Mouse (Mus musculus) ovary, postnatal 36 days (tissue): ENCODE results near the gene Tcf3.

Source experiments
- DNase-seq: peaks from one replicate; pipeline ENCODE4 v3.0.0; 2022; ENCODE audit warnings: low spot score, mixed read lengths

The Tcf3 gene

GRCm38 (mm10) chr10:80437973-80438372 is 4.5 kb upstream of the Tcf3 start:
- DNase-seq = no peak

DNA sequence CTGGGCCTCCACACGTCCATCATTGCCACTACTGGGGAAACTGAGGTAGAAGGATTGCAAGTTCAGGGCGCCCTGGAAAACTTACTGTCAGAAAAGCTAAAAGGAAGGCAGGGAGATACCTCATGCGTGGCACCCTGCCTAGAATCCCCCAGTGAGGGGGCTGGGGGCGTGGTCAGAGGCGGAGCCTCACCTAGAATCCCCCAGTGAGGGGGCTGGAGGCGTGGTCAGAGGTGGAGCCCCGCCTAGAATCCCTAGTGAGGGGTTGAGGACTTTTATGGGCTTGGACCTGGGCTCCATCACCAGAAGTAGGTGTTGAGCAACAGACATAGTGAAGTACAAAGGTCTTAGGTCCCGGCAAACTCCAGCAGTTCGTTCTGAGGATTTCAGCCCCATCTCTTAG is 2.8 kb upstream of the Tcf3 start:
- DNase-seq = no peak

DNA sequence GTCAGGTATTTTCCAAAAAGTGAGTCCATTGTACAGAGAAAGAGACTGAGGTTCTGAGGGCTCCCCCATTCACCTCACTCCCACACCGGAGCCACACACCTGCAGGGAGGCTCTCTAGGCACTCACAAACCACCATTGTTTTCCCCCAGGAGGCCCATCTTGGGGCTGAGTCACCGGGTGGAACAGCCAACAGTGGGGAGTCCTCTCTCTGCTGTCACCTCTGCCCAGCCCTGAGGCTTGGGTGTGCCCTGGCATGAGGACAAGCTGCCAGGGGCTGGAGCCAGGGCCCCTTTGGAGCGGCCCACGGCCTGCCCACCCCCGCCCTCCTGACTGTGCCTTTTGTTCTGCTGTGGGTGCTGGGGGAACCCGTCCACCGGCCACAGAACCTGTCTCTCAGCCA is 2.3 kb upstream of the Tcf3 start:
- DNase-seq = peak; percentile 39

GRCm38 (mm10) chr10:80434823-80435222 is 1.4 kb upstream of the Tcf3 start:
- DNase-seq = no peak

DNA sequence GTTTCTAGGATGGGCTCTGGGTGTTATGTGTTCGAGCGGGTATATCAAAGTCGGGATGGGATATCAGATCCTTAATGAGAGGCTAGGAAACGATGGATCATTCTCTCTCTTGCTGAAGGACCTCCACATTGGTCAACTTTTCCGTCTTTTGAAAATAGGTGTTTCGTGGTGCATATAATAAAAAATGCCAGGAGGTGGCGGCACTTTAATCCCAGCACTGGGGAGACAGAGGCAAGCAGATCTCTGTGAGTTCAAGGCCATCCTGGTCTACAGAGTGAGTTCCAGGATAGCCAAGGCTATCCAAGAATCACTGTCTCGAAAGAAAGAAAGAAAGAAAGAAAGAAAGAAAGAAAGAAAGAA is 766 bp upstream of the Tcf3 start:
- no peak for DNase-seq

GRCm38 (mm10) chr10:80432936-80433512 is 423 bp downstream of the Tcf3 start:
- DNase-seq = peak; percentile 57

- no peak for DNase-seq
Measured at GRCm38 (mm10) chr10:80432387-80432785, 1.1 kb downstream of the Tcf3 start.

DNA sequence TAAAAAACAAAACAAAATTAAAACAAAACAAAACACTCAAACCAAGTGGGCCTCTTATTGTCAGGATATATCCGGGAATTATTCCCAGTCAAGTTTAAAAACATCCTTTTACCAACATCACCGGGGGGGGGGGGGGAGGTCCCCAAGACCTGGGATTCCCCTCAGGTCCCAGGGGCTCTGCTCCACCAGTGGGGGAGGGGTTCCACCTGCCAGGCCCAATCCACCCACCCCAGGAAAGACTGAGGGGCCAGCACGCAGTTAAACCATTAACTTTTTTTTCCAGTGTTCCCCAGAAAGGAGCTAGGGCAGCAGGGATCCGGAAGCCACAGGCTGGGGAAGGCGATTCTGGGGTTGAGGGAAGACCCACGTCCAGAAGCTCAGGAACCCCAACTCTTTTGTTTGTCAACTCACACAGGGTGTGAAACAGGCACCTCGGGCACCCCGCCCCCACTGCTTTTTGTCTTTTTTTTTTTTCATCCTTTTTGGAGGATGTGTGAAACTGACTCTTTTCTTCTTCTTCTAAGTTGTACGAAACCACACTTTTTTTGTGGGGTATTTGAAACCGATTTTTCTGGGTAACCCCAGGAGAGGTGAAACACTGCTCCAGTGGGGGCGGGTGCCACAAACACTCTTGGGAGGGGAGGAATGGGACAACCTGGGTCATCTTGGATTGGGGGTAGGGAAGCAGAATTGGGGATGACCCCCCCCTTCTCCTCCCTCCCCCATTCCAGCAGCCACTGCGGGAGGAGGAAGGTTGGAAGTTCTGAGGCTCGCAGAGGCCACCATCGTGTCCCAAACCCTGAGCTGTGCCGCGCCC is 1.7 kb downstream of the Tcf3 start:
- no peak for DNase-seq

- no peak for DNase-seq
Measured at GRCm38 (mm10) chr10:80430375-80430980, 3.0 kb downstream of the Tcf3 start.

DNA sequence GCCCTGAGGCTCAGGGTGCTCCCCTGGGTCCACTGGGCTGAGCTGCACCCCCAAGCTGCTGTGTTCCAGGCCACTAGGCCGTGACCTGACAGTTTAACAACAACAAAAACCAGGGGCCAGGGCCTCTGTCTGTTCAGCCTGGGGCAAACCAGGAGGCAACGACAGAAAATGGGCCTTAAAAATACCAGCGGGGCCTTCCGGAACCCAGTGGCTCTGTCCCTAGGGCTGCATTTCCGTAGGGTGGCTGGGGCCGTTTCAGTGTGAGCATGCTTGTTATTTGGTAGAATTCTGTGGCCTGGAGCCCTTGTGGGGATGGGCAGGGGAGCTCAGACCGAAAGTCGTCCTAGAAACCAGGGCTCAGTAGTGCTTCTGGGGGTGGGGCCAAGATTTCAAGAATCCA is 3.6 kb downstream of the Tcf3 start:
- DNase-seq = no peak

DNA sequence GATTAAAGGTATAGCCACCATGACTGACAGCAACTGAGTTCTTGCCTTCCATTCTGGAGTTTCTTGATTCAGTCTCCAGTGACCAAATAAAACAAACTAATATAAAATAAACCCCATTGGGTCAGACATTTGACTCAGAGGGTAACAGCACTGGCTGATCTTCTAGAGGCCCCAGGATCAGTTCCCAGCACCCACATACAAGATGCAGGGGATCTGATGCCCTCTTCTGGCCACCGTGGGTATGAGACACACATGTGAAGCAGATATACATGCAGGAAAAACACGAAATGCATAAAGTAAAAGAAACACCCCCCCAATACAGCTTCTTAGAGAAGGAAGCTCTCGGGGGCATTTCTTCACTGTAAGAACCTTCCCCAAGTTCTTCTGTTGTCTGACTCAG is 8.4 kb downstream of the Tcf3 start:
- DNase-seq = no peak

GRCm38 (mm10) chr10:80423562-80423961 is 9.9 kb downstream of the Tcf3 start:
- no peak for DNase-seq

- no peak for DNase-seq
Measured at GRCm38 (mm10) chr10:80421651-80422472, 11.6 kb downstream of the Tcf3 start.

- no peak for DNase-seq
Measured at GRCm38 (mm10) chr10:80421208-80421607, 12.2 kb downstream of the Tcf3 start.

DNA sequence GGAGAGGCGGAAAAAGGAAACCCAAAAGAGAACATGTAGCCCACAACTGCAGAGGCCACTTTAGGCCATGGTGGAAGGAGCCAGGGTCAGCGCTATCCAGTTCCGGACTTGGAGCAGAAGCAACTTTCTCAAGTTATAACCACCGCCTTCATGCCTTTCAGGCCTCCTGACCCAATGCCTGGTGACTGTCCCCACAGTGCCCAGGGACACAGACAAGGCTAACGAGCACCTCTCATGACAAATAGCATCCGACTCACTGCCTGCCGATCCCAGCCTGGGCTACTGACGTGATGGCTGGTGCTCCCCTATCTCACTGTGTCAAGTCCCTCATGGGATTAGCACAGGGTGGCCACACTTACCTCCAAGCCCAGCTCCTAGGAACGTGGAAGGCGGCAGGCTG is 12.7 kb downstream of the Tcf3 start:
- DNase-seq = no peak

- no peak for DNase-seq
Measured at GRCm38 (mm10) chr10:80419419-80419818, 14.0 kb downstream of the Tcf3 start.

- DNase-seq = no peak
Measured at GRCm38 (mm10) chr10:80418311-80418710, 15.1 kb downstream of the Tcf3 start.

- DNase-seq = no peak
Measured at GRCm38 (mm10) chr10:80417841-80418240, 15.6 kb downstream of the Tcf3 start.

- no peak for DNase-seq
Measured at GRCm38 (mm10) chr10:80417371-80417770, 16.1 kb downstream of the Tcf3 start.

GRCm38 (mm10) chr10:80415566-80415965 is 17.9 kb downstream of the Tcf3 start:
- DNase-seq = no peak

GRCm38 (mm10) chr10:80412656-80413541 is 20.5 kb downstream of the Tcf3 start:
- peak; percentile 69 for DNase-seq

DNA sequence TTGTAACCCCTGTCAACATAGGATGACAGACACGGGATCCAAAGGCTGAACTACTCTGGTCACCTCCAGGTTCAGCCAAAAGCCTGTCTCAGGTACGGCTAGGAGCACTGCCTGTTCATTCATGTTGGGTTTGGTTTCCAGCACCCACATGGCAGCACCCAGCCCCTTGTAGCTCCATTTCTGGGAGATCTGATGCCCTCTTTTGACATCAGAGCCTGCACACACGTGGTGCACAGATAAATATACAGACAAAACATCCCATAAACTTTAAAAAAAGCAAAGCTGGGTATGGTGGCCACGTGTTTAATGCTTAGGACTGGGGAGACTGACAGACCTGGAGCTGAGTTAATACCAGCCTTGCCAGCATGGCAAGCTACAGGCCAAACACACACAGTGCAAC is 25.5 kb downstream of the Tcf3 start:
- no peak for DNase-seq
